Mouse (Mus musculus) thymus, adult 2 months (tissue): ENCODE measurements around the gene Ppp1r14c. TPM values are rescaled to one million over a fixed set of nuclear protein-coding genes. Genes with fewer than 3 reads are reported as not detected.

ENCODE experiments used
- DNase-seq: peaks from one replicate; pipeline ENCODE4 v3.0.0; 2021
- H3K27ac ChIP-seq: fragments of 200-500 bp; 2 replicates; pipeline ENCODE4 v1.5.1; 2012; ENCODE audit warnings: low read length, control low read depth; ENCODE audit not compliant: control insufficient read depth, insufficient read depth
- H3K27me3 ChIP-seq: fragments of 200-500 bp; 2 replicates; pipeline ENCODE4 v1.6.1; 2012; ENCODE audit warnings: mild to moderate bottlenecking, low read length, moderate library complexity, mixed read lengths; ENCODE audit not compliant: control insufficient read depth, insufficient read depth
- H3K36me3 ChIP-seq: fragments of 200-500 bp; 2 replicates; pipeline ENCODE4 v1.6.1; 2012; ENCODE audit warnings: mild to moderate bottlenecking, low read length, moderate library complexity; ENCODE audit not compliant: control insufficient read depth, insufficient read depth
- H3K4me1 ChIP-seq: fragments of 200-500 bp; replicated peaks from 2 replicates; pipeline ENCODE4 v1.6.1; 2012; ENCODE audit warnings: low read length; ENCODE audit not compliant: control insufficient read depth, insufficient read depth
- H3K4me3 ChIP-seq: fragments of 200-500 bp; 2 replicates; pipeline ENCODE4 v1.5.1; 2012; ENCODE audit warnings: mild to moderate bottlenecking, low read length, control low read depth, moderate library complexity; ENCODE audit not compliant: control insufficient read depth, insufficient read depth
- CTCF ChIP-seq: fragments of 200-500 bp; IDR thresholded peaks from 2 replicates; pipeline ENCODE4 v1.5.1; 2012; ENCODE audit warnings: mild to moderate bottlenecking, control low read depth, low read length, moderate library complexity, borderline replicate concordance; ENCODE audit not compliant: control insufficient read depth, poor library complexity, insufficient read depth; ENCODE audit errors: extremely low read depth
- POLR2A ChIP-seq: fragments of 200-500 bp; IDR thresholded peaks from 2 replicates; pipeline ENCODE4 v1.6.1; 2012; ENCODE audit warnings: mild to moderate bottlenecking, low read length, control low read depth, moderate library complexity; ENCODE audit not compliant: control insufficient read depth, poor library complexity, insufficient read depth; ENCODE audit errors: extremely low read depth
- WGBS: fragments of 180-500 bp; shearing (Covaris S2); methylation state at CpG from one replicate; pipeline ENCODE4 v1.1.7; 2018; 5-methylcytosine and 5-hydroxymethylcytosine counted together
- polyA plus RNA-seq: library from polyadenylated mRNA; depleted of rRNA; stranded (reverse); fragments of >200 nt; gene quantifications from 2 replicates; pipeline ENCODE4 v1.2.3, GENCODE M21; 2012

The Ppp1r14c gene
- polyA plus RNA-seq, 1 experiment = 2.3 TPM

- H3K4me1 ChIP-seq = no peaks in the 10 kb centered on the region
- WGBS = 90% methylated on average over 5 of the region's 5 CpGs
- no peak overlapping the region for H3K27ac ChIP-seq
- no peaks in the 10 kb centered on the region for H3K27me3 ChIP-seq
- TF ChIP-seq CTCF (no peak), POLR2A (no peak)
- no peak for DNase-seq
- no peak overlapping the region for H3K4me3 ChIP-seq
- H3K36me3 ChIP-seq = no peaks in the 10 kb centered on the region
These were observed 82.8 kb downstream of the Ppp1r14c start for GRCm38 (mm10) chr10:3448699-3449098.

GRCm38 (mm10) chr10:3451930-3452329, 86.1 kb downstream of the Ppp1r14c start:
- Histone ChIP-seq H3K27ac (no peak overlapping the region), H3K36me3 (no peaks in the 10 kb centered on the region), H3K4me3 (no peak overlapping the region), H3K27me3 (no peaks in the 10 kb centered on the region), H3K4me1 (no peaks in the 10 kb centered on the region)
- no peak for TF ChIP-seq POLR2A
- TF ChIP-seq CTCF = no peak
- WGBS = 83% methylated on average over 4 of the region's 4 CpGs
- DNase-seq = no peak

GRCm38 (mm10) chr10:3452822-3453475, 87.1 kb downstream of the Ppp1r14c start:
- Histone ChIP-seq H3K27ac (no peak overlapping the region), H3K27me3 (no peaks in the 10 kb centered on the region), H3K36me3 (no peaks in the 10 kb centered on the region), H3K4me1 (no peaks in the 10 kb centered on the region), H3K4me3 (no peak overlapping the region)
- TF ChIP-seq CTCF (no peak), POLR2A (no peak)
- no peak for DNase-seq
- 92% methylated on average over 3 of the region's 3 CpGs for WGBS

- Histone ChIP-seq H3K4me3 (no peak overlapping the region), H3K27ac (no peak overlapping the region), H3K4me1 (no peaks in the 10 kb centered on the region), H3K36me3 (no peaks in the 10 kb centered on the region), H3K27me3 (no peaks in the 10 kb centered on the region)
- DNase-seq = no peak
- no peak for TF ChIP-seq CTCF
- TF ChIP-seq POLR2A = no peak
- WGBS = 91% methylated on average over 1 of the region's 1 CpGs
These were observed 92.8 kb downstream of the Ppp1r14c start for GRCm38 (mm10) chr10:3458686-3459085.

GRCm38 (mm10) chr10:3460841-3461240, 95.0 kb downstream of the Ppp1r14c start:
- H3K27me3 ChIP-seq = no peaks in the 10 kb centered on the region
- TF ChIP-seq CTCF = no peak
- TF ChIP-seq POLR2A = no peak
- H3K4me3 ChIP-seq = no peak overlapping the region
- no peaks in the 10 kb centered on the region for H3K36me3 ChIP-seq
- no peak for DNase-seq
- H3K4me1 ChIP-seq = no peaks in the 10 kb centered on the region
- no peak overlapping the region for H3K27ac ChIP-seq
- 100% methylated on average over 1 of the region's 1 CpGs for WGBS

DNA sequence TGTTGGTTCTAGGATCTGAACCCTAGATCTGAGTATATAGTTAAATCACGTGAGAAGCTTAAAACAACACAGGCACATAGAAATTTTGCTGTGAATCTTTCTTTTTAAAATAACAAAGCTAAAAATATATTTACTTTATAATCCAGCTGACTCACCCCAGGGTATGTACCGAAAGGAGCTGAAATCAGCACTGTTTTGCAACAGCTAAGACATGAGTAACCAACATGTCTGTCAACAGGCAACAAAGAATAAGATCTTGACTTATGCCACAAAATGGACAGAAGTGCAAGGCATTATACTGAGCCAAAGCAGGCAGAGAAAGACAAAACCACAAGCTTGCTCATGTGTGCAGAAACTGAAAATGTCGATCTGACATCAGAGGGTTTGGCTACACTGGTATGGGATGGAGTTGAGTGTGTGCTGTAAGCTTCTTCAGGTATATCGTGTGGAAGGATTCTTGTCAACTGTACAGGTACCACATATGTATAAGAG, 100.3 kb downstream of the Ppp1r14c start:
- H3K27ac ChIP-seq = no peak overlapping the region
- no peak overlapping the region for H3K4me3 ChIP-seq
- no peaks in the 10 kb centered on the region for H3K36me3 ChIP-seq
- no peaks in the 10 kb centered on the region for H3K27me3 ChIP-seq
- TF ChIP-seq CTCF (no peak), POLR2A (no peak)
- 85% methylated on average over 4 of the region's 4 CpGs for WGBS
- H3K4me1 ChIP-seq = no peaks in the 10 kb centered on the region
- DNase-seq = no peak

DNA sequence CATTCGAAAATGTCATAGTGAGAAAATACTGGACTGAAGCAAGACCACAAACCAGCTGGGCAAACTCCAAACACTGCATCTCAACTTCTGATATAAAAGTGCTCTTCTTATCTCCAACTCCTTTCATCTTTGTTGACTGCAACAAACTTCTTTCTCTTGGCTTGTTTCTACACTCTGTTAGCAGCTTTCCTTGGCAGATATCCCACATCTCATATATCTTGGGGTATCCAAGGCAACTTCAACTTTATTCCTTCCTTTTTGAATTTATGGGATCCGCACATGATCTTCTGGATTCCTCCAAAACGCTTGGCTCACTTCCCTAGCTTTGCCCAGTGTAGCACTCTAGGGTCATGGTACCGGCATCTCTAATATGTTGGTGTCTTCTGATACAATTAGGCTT, 102.7 kb downstream of the Ppp1r14c start:
- H3K4me3 ChIP-seq = no peak overlapping the region
- DNase-seq = no peak
- WGBS = 84% methylated on average over 4 of the region's 4 CpGs
- H3K27me3 ChIP-seq = no peaks in the 10 kb centered on the region
- no peak overlapping the region for H3K27ac ChIP-seq
- H3K36me3 ChIP-seq = no peaks in the 10 kb centered on the region
- no peaks in the 10 kb centered on the region for H3K4me1 ChIP-seq
- TF ChIP-seq CTCF (no peak), POLR2A (no peak)
